Mouse (Mus musculus): ENCODE data around the gene Tmem136. TPM values are rescaled to one million over a fixed set of nuclear protein-coding genes. Genes with fewer than 3 reads are reported as not detected.

Gene Tmem136
- polyA plus RNA-seq, 1 experiment, result 0.12 TPM

DNA sequence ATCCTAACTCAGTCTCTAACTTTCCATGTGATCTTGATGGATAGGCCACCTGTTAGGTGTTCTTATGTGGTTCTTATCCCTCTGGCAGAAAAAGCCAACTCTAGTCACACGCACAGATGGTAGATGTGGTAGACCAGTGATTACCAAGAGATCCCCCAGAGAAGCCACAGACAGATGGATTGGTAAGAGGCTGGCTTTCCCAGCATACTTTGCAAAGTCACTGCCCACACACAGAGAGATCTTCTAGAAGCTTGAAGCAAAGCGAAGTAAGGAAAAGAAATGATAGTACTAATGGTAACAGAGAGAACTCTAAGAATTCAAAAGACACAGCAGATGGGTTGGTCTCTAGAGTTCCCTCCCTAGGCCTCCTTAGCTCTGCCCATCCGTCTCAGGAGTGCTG lies 33.1 kb upstream of the Tmem136 start:
- H3K27me3 ChIP-seq (ENCODE audit: control insufficient read depth, insufficient read depth, insufficient read length), result peaks cover 30% of the 10 kb centered on the region
- H3K79me2 ChIP-seq (ENCODE audit: control insufficient read depth, insufficient read depth), result no peaks in the 10 kb centered on the region
- no peak overlapping the region for H3K4me3 ChIP-seq (ENCODE audit: insufficient read depth, poor library complexity, severe bottlenecking)
- no peaks in the 10 kb centered on the region for H3K79me3 ChIP-seq (ENCODE audit: low read depth)
- TF ChIP-seq MYOG (IDR thresholded peaks at IDR 0.05; ENCODE audit: control insufficient read depth, extremely low read depth, insufficient read length) (no peak), CTCF (IDR thresholded peaks at IDR 0.05; ENCODE audit: control insufficient read depth, insufficient read depth, insufficient read length) (no peak), MYOD1 (IDR thresholded peaks at IDR 0.05; ENCODE audit: control insufficient read depth, insufficient read length, low read depth) (no peak), CEBPB (IDR thresholded peaks at IDR 0.05; ENCODE audit: low read depth) (no peak), FOSL1 (IDR thresholded peaks at IDR 0.05; ENCODE audit: insufficient read depth, low read length, poor library complexity, severe bottlenecking) (no peak), USF1 (IDR thresholded peaks at IDR 0.05; ENCODE audit: low read depth) (no peak)
- H3ac ChIP-seq (ENCODE audit: control insufficient read depth, insufficient read length, low read depth), result no peak overlapping the region
- H3K36me3 ChIP-seq (ENCODE audit: control insufficient read depth, insufficient read depth), result no peaks in the 10 kb centered on the region

DNA sequence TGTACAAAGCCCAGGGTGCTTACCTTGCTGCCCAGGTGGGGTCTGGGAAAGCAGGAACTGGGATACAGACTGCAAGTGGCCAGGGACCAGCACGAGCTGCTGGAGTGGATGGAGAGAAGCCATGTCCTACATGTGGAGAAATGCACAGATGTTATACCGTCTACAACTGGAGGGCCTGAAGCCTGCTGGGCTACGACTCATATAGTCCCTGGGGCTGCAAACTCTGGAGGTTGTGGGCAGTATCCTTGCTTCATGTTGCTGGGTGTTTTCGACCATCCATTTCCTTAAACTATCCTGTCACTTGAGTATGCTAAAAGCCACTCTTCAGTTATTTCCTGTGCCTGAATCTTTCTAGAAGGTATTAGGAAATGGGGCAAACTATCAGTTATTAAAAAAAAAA lies 28.8 kb upstream of the Tmem136 start:
- H3K79me3 ChIP-seq (ENCODE audit: low read depth), result no peaks in the 10 kb centered on the region
- peaks cover 4% of the 10 kb centered on the region for H3K27me3 ChIP-seq (ENCODE audit: control insufficient read depth, insufficient read depth, insufficient read length)
- no peaks in the 10 kb centered on the region for H3K36me3 ChIP-seq (ENCODE audit: control insufficient read depth, insufficient read depth)
- H3K79me2 ChIP-seq (ENCODE audit: control insufficient read depth, insufficient read depth), result no peaks in the 10 kb centered on the region
- no peak for TF ChIP-seq USF1 (IDR thresholded peaks at IDR 0.05; ENCODE audit: low read depth)
- no peak for TF ChIP-seq MAX (IDR thresholded peaks at IDR 0.05)
- TF ChIP-seq CTCF (IDR thresholded peaks at IDR 0.05; ENCODE audit: control insufficient read depth, insufficient read depth, insufficient read length), result no peak
- H3K4me3 ChIP-seq (ENCODE audit: insufficient read depth, poor library complexity, severe bottlenecking), result no peak overlapping the region
- no peak overlapping the region for H3ac ChIP-seq (ENCODE audit: control insufficient read depth, insufficient read length, low read depth)

DNA sequence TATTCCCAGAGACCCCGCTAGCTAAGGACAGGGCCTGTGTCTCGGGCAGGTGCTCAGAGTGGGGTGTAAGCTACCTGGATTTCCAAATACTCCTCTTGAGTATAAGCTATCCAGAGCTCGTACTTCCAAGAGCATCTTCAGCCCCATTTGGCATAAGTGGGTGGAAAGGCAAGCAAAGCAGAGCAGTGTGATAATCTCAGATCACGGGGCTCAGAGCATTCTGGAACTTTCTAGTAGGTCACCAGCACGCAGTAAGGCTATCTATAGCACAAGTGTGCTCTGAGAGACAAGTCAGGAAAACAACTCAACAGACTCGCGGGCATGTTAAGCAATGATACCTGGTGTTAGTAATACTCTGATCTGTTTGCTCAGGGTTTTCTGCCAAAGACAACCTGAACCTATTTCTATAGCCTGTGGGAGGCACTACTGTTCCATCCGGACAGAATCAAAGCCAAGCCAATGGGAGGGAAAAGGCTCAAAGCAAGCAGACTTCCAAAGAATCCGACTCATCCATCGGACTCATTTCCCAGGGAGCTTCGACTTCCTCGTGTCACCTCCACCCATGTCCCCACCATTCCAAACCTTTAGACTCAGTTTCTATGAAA lies 27.9 kb upstream of the Tmem136 start:
- H3K4me3 ChIP-seq (ENCODE audit: insufficient read depth, poor library complexity, severe bottlenecking), result no peak overlapping the region
- TF ChIP-seq USF1 (IDR thresholded peaks at IDR 0.05; ENCODE audit: low read depth) (no peak), MAX (IDR thresholded peaks at IDR 0.05) (no peak), MYOD1 (IDR thresholded peaks at IDR 0.05; ENCODE audit: control insufficient read depth, insufficient read length, low read depth) (no peak), CTCF (IDR thresholded peaks at IDR 0.05; ENCODE audit: control insufficient read depth, insufficient read depth, insufficient read length) (no peak), CEBPB (IDR thresholded peaks at IDR 0.05; ENCODE audit: low read depth) (no peak), MYOG (IDR thresholded peaks at IDR 0.05; ENCODE audit: control insufficient read depth, extremely low read depth, insufficient read length) (no peak), FOSL1 (IDR thresholded peaks at IDR 0.05; ENCODE audit: insufficient read depth, low read length, poor library complexity, severe bottlenecking) (no peak)
- H3K27me3 ChIP-seq (ENCODE audit: control insufficient read depth, insufficient read depth, insufficient read length), result peaks cover 9% of the 10 kb centered on the region
- no peaks in the 10 kb centered on the region for H3K36me3 ChIP-seq (ENCODE audit: control insufficient read depth, insufficient read depth)
- H3K79me2 ChIP-seq (ENCODE audit: control insufficient read depth, insufficient read depth), result no peaks in the 10 kb centered on the region
- H3K79me3 ChIP-seq (ENCODE audit: low read depth), result no peaks in the 10 kb centered on the region
- H3ac ChIP-seq (ENCODE audit: control insufficient read depth, insufficient read length, low read depth), result no peak overlapping the region

DNA sequence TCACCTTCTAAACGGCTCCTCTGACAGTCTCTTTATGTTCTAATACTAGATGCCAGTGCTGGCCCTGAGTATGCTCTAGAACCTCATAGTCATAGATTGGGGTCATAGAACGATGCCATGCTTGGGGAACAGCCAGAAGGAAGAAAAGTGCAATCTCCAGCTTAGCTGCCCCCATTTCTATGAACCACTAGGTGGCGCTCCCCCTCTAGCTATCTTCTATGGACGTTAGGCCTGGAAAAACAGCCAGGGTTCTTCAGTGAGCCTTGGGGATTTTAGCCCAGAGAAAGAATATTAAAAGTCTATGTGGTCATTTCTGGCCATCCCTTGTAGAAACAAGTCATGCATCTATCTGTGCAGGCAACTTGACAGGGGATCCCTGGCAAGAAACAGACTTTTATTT lies 25.5 kb upstream of the Tmem136 start:
- no peak overlapping the region for H3ac ChIP-seq (ENCODE audit: control insufficient read depth, insufficient read length, low read depth)
- TF ChIP-seq USF1 (IDR thresholded peaks at IDR 0.05; ENCODE audit: low read depth) (no peak), MAX (IDR thresholded peaks at IDR 0.05) (no peak), MYOD1 (IDR thresholded peaks at IDR 0.05; ENCODE audit: control insufficient read depth, insufficient read length, low read depth) (no peak), MYOG (IDR thresholded peaks at IDR 0.05; ENCODE audit: control insufficient read depth, extremely low read depth, insufficient read length) (no peak), FOSL1 (IDR thresholded peaks at IDR 0.05; ENCODE audit: insufficient read depth, low read length, poor library complexity, severe bottlenecking) (no peak), CEBPB (IDR thresholded peaks at IDR 0.05; ENCODE audit: low read depth) (no peak), CTCF (IDR thresholded peaks at IDR 0.05; ENCODE audit: control insufficient read depth, insufficient read depth, insufficient read length) (peak; percentile 64)
- H3K4me3 ChIP-seq (ENCODE audit: insufficient read depth, poor library complexity, severe bottlenecking), result no peak overlapping the region

GRCm38 (mm10) chr9:43133525-43133924 lies 17.2 kb upstream of the Tmem136 start:
- Histone ChIP-seq H3K36me3 (ENCODE audit: control insufficient read depth, insufficient read depth) (no peaks in the 10 kb centered on the region), H3K27me3 (ENCODE audit: control insufficient read depth, insufficient read depth, insufficient read length) (peaks cover 16% of the 10 kb centered on the region), H3K79me3 (ENCODE audit: low read depth) (no peaks in the 10 kb centered on the region), H3ac (ENCODE audit: control insufficient read depth, insufficient read length, low read depth) (no peak overlapping the region), H3K79me2 (ENCODE audit: control insufficient read depth, insufficient read depth) (no peaks in the 10 kb centered on the region), H3K4me3 (ENCODE audit: insufficient read depth, poor library complexity, severe bottlenecking) (no peak overlapping the region)
- TF ChIP-seq CTCF (IDR thresholded peaks at IDR 0.05; ENCODE audit: control insufficient read depth, insufficient read depth, insufficient read length), result no peak
- TF ChIP-seq MAX (IDR thresholded peaks at IDR 0.05), result no peak

More for the DNA sequence above, 25.5 kb upstream of the Tmem136 start:
- no peaks in the 10 kb centered on the region for H3K79me3 ChIP-seq (ENCODE audit: low read depth)
- H3K27me3 ChIP-seq (ENCODE audit: control insufficient read depth, insufficient read depth, insufficient read length), result peaks cover 21% of the 10 kb centered on the region
- no peaks in the 10 kb centered on the region for H3K36me3 ChIP-seq (ENCODE audit: control insufficient read depth, insufficient read depth)
- H3K79me2 ChIP-seq (ENCODE audit: control insufficient read depth, insufficient read depth), result no peaks in the 10 kb centered on the region

DNA sequence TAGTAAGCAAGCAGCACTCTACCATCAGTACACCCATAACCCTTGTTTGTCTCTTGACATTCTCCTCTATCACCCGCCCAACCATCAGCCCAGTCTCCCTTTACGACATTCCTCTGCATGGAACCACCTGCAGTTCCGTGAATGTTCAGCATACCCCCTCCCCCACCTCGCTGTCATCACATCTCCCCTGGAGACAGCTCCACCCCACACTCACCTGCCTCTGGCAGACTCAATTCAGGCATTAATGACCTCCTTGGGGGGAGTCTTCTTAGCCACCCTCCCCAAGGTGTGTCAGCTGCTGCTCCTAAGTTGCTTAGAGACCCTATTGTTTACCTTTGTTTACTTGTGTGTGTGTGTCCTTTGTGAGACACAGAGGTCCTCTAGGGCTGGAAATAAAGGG lies 16.0 kb upstream of the Tmem136 start:
- Histone ChIP-seq H3K36me3 (ENCODE audit: control insufficient read depth, insufficient read depth) (no peaks in the 10 kb centered on the region), H3ac (ENCODE audit: control insufficient read depth, insufficient read length, low read depth) (no peak overlapping the region), H3K4me3 (ENCODE audit: insufficient read depth, poor library complexity, severe bottlenecking) (no peak overlapping the region), H3K27me3 (ENCODE audit: control insufficient read depth, insufficient read depth, insufficient read length) (peaks cover 15% of the 10 kb centered on the region), H3K79me3 (ENCODE audit: low read depth) (no peaks in the 10 kb centered on the region), H3K79me2 (ENCODE audit: control insufficient read depth, insufficient read depth) (no peaks in the 10 kb centered on the region)
- no peak for TF ChIP-seq CEBPB (IDR thresholded peaks at IDR 0.05; ENCODE audit: low read depth)
- no peak for TF ChIP-seq MYOD1 (IDR thresholded peaks at IDR 0.05; ENCODE audit: control insufficient read depth, insufficient read length, low read depth)
- TF ChIP-seq FOSL1 (IDR thresholded peaks at IDR 0.05; ENCODE audit: insufficient read depth, low read length, poor library complexity, severe bottlenecking), result no peak
- TF ChIP-seq CTCF (IDR thresholded peaks at IDR 0.05; ENCODE audit: control insufficient read depth, insufficient read depth, insufficient read length), result no peak
- no peak for TF ChIP-seq USF1 (IDR thresholded peaks at IDR 0.05; ENCODE audit: low read depth)
- no peak for TF ChIP-seq MAX (IDR thresholded peaks at IDR 0.05)
- no peak for TF ChIP-seq MYOG (IDR thresholded peaks at IDR 0.05; ENCODE audit: control insufficient read depth, extremely low read depth, insufficient read length)
